Mouse (Mus musculus) midbrain, embryonic 10.5 days (tissue): ENCODE measurements around the gene Frmd8. TPM values are rescaled to one million over a fixed set of nuclear protein-coding genes. Genes with fewer than 3 reads are reported as not detected.
A peak's percentile ranks its signal among the peaks of the same experiment; 100 is the strongest.

Experiments
- DNase-seq: peaks from one replicate; pipeline ENCODE4 v3.0.0-alpha.2; 2017; ENCODE audit warnings: low spot score
- H3K27ac ChIP-seq: fragments of 300-500 bp; sonication (generic); replicated peaks from 2 replicates; pipeline ENCODE4 v1.5.1; 2016; ENCODE audit warnings: mild to moderate bottlenecking
- H3K27me3 ChIP-seq: fragments of 300-500 bp; sonication (generic); 2 replicates; pipeline ENCODE4 v1.6.1; 2016; ENCODE audit warnings: low read depth, mild to moderate bottlenecking; ENCODE audit not compliant: poor library complexity, severe bottlenecking
- H3K36me3 ChIP-seq: fragments of 300-500 bp; sonication (generic); 2 replicates; pipeline ENCODE4 v1.6.1; 2016; ENCODE audit warnings: mild to moderate bottlenecking, moderate library complexity
- H3K4me1 ChIP-seq: fragments of 300-500 bp; sonication (generic); 2 replicates; pipeline ENCODE4 v1.6.1; 2016
- H3K4me3 ChIP-seq: fragments of 300-500 bp; sonication (generic); 2 replicates; pipeline ENCODE4 v1.5.1; 2016; ENCODE audit warnings: mild to moderate bottlenecking, moderate library complexity
- H3K9me3 ChIP-seq: fragments of 300-500 bp; sonication (generic); replicated peaks from 2 replicates; pipeline ENCODE4 v1.6.1; 2016; ENCODE audit warnings: mild to moderate bottlenecking
- WGBS: fragments of 180-500 bp; shearing (Covaris S2); methylation state at CpG from one replicate; pipeline ENCODE4 v1.1.7; 2016; 5-methylcytosine and 5-hydroxymethylcytosine counted together
- polyA plus RNA-seq: library from polyadenylated mRNA; unstranded; fragments of >200 nt; fragmentation: Nextera tagmentation; extraction: Ambion mirVana; gene quantifications from 2 replicates; pipeline ENCODE4 v1.2.1, GENCODE M21; 2016

The Frmd8 gene
- polyA plus RNA-seq, 1 experiment from 2014 or later: 34.9 TPM

GRCm38 (mm10) chr19:5878916-5879315, 3.8 kb upstream of the Frmd8 start:
- Histone ChIP-seq H3K9me3 (no peaks in the 10 kb centered on the region), H3K4me3 (no peak overlapping the region), H3K4me1 (peaks cover 23% of the 10 kb centered on the region), H3K36me3 (no peaks in the 10 kb centered on the region), H3K27me3 (no peaks in the 10 kb centered on the region), H3K27ac (no peak overlapping the region)
- WGBS: 81% methylated on average over 3 of the region's 3 CpGs
- DNase-seq: no peak

DNA sequence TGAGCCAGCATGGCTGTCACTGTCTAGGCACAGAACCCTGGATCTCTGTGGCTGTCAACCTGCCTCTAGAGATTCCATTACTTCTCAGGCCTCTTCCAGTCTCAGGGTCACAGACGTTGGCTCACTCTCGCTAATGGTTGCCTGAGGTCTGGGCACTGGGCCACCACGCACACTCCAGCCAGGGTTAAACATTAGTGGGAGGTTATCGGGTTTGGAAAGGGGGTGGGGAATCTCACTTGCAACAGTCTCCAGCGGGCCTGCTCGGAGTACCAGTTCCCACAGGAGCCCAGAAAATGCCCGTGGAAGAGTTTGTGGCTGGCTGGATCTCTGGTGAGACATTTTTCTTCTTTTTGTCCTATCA, 3.3 kb upstream of the Frmd8 start:
- 85% methylated on average over 7 of the region's 7 CpGs for WGBS
- no peak for DNase-seq
- Histone ChIP-seq H3K9me3 (no peaks in the 10 kb centered on the region), H3K27me3 (no peaks in the 10 kb centered on the region), H3K4me3 (0 out of 2 replicates have a peak overlapping the region, but pooled peaks have one; percentile 2), H3K4me1 (peaks cover 29% of the 10 kb centered on the region), H3K36me3 (no peaks in the 10 kb centered on the region), H3K27ac (0 out of 2 replicates have a peak overlapping the region, but pooled peaks have one; percentile 24)

- 0 out of 2 replicates have a peak within 1 kb of the TSS, but pooled peaks have one; percentile 2 for H3K4me3 ChIP-seq
- H3K9me3 ChIP-seq: no peaks in the 10 kb centered on the region
- peak within 1 kb of the TSS; percentile 24; the same call in 1 of the 2 replicates for H3K27ac ChIP-seq
- peaks cover 35% of the 10 kb centered on the region for H3K4me1 ChIP-seq
- H3K36me3 ChIP-seq: peaks cover 4% of the 10 kb centered on the region
- DNase-seq: peak; percentile 69
- H3K27me3 ChIP-seq: no peaks in the 10 kb centered on the region
- 50% methylated on average over 15 of the region's 15 CpGs for WGBS
These were observed 2.7 kb upstream of the Frmd8 start, which contains the start of gene Slc25a45 for GRCm38 (mm10) chr19:5877618-5878361. Gene Slc25a45, plus strand, starts transcription at chr19:5877808.

DNA sequence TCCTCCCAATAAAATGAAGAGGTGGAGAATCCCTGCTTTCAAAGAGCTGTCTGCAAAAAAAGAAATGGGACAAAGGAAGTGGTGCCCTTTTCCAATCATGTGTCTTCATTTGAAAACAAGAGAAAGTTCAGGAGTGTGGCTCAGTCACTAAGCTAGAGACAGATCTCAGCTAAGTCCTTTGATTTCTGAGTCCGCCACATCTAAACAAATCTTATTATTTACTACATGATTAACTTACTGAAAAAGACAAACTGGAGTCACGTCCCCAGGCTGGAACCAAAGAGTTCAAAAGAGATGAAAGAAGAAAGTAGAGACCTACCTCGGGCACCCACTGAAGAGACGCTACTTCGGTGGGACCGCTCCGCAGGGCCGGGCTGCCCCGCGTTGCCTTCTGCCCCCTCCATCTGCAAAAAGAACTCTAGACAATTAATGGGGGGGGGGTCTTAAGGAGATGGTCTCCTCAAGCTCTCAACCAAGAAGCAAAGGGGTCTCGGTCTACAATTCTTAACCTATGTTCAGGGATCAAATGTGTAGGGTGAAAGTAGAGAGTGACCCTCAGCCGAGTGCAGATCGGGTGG, 594 bp downstream of the Frmd8 start:
- Histone ChIP-seq H3K27me3 (no peaks in the 10 kb centered on the region), H3K36me3 (peaks cover 30% of the 10 kb centered on the region), H3K9me3 (no peaks in the 10 kb centered on the region), H3K27ac (peak overlapping the region; percentile 88), H3K4me3 (peak overlapping the region; percentile 83), H3K4me1 (peaks cover 59% of the 10 kb centered on the region)
- WGBS: 12% methylated on average over 13 of the region's 13 CpGs
- DNase-seq: no peak

DNA sequence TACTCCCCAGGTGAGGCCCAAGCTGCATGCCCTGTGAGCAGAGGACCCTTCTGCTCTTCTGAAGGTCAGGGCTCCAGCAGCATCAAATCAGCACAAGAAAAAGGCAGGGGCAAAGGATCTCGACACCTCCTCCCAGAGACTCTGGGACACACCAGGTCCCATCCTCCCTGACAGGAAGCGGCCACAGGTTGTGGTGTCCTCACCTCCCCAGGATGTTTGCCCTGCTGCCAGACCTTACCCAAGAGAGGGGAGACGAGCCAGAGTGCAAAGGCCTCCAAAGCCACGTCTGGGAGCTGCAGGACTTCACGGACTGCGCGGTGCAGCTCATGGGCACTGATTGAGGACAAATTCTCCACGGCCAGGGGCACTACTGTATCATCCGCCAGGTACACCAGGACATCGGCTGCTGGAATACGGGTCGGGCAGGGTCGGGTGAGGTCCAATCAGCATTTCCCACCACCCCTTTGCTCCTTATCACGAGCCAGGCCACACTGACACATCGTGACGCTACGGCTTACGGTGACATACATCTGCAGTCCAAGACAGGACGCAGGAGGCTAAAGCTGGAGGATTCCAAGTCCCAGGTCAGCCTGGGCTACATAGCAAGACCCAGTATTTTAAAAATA, 2.0 kb downstream of the Frmd8 start:
- no peak for DNase-seq
- peaks cover 59% of the 10 kb centered on the region for H3K4me1 ChIP-seq
- WGBS: 91% methylated on average over 19 of the region's 19 CpGs

DNA sequence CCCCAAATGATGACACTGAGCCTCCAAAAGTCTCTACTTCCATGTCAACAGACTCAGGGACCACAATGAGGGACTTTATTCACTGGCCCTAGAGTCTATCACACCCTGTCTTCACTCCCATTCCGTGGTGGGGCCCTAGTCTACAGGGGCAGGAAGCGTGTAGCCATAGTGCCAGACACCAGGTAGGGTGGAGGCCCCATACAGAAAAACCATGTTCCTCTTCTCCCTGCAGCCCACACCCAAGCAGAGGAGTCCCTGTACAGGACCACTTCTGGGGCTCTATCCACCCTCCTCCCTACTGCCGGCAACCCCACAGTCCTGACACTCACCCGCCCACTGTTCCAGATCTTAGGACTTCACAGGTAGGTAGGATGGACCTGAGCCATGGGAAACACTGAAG, 2.5 kb downstream of the Frmd8 start:
- WGBS: 94% methylated on average over 4 of the region's 4 CpGs
- H3K4me1 ChIP-seq: peaks cover 55% of the 10 kb centered on the region
- 0 out of 2 replicates have a peak overlapping the region, but pooled peaks have one; percentile 9 for H3K4me3 ChIP-seq
- H3K27me3 ChIP-seq: no peaks in the 10 kb centered on the region
- H3K27ac ChIP-seq: no peak overlapping the region
- peaks cover 50% of the 10 kb centered on the region for H3K36me3 ChIP-seq
- H3K9me3 ChIP-seq: no peaks in the 10 kb centered on the region
- DNase-seq: no peak

More for the DNA sequence above, 2.0 kb downstream of the Frmd8 start:
- no peak overlapping the region for H3K27ac ChIP-seq
- H3K9me3 ChIP-seq: no peaks in the 10 kb centered on the region
- no peaks in the 10 kb centered on the region for H3K27me3 ChIP-seq
- H3K36me3 ChIP-seq: peaks cover 45% of the 10 kb centered on the region
- H3K4me3 ChIP-seq: 0 out of 2 replicates have a peak overlapping the region, but pooled peaks have one; percentile 9

- H3K27ac ChIP-seq: peak overlapping the region; percentile 81
- 72% methylated on average over 6 of the region's 6 CpGs for WGBS
- DNase-seq: no peak
- H3K4me1 ChIP-seq: peaks cover 54% of the 10 kb centered on the region
- H3K27me3 ChIP-seq: no peaks in the 10 kb centered on the region
- H3K4me3 ChIP-seq: peak overlapping the region; percentile 32
- H3K9me3 ChIP-seq: no peaks in the 10 kb centered on the region
- H3K36me3 ChIP-seq: peaks cover 58% of the 10 kb centered on the region
These were observed 3.4 kb downstream of the Frmd8 start for GRCm38 (mm10) chr19:5871683-5872082.

- DNase-seq: peak; percentile 60
- Histone ChIP-seq H3K9me3 (no peaks in the 10 kb centered on the region), H3K27ac (peak overlapping the region; percentile 81), H3K27me3 (no peaks in the 10 kb centered on the region), H3K4me3 (peak overlapping the region; percentile 32), H3K36me3 (peaks cover 62% of the 10 kb centered on the region), H3K4me1 (peaks cover 54% of the 10 kb centered on the region)
- WGBS: 17% methylated on average over 7 of the region's 7 CpGs
These were observed 3.8 kb downstream of the Frmd8 start for GRCm38 (mm10) chr19:5871273-5871672.

DNA sequence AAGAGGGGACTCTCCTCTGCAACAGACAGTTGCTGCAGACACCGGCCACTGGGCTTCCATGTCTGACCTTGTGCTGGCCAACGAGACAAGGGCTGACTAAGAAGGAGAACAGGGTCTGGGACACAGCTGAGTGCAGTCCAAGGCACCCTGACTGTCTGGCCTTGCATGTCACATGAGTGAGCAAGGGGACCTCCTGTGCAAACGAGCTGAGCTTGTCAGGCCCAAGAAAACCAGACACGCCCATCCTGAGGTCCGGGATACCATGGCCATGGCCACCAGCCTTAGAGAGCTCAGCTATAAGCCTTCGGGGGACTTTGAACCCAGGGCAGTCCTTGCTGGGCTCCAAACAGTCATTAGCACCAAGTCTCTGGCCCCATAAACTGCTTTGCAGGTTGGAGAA, 7.0 kb downstream of the Frmd8 start:
- Histone ChIP-seq H3K36me3 (peaks cover 93% of the 10 kb centered on the region), H3K9me3 (no peaks in the 10 kb centered on the region), H3K4me3 (no peak overlapping the region), H3K27me3 (no peaks in the 10 kb centered on the region), H3K27ac (no peak overlapping the region), H3K4me1 (peaks cover 28% of the 10 kb centered on the region)
- 93% methylated on average over 6 of the region's 6 CpGs for WGBS
- DNase-seq: no peak

DNA sequence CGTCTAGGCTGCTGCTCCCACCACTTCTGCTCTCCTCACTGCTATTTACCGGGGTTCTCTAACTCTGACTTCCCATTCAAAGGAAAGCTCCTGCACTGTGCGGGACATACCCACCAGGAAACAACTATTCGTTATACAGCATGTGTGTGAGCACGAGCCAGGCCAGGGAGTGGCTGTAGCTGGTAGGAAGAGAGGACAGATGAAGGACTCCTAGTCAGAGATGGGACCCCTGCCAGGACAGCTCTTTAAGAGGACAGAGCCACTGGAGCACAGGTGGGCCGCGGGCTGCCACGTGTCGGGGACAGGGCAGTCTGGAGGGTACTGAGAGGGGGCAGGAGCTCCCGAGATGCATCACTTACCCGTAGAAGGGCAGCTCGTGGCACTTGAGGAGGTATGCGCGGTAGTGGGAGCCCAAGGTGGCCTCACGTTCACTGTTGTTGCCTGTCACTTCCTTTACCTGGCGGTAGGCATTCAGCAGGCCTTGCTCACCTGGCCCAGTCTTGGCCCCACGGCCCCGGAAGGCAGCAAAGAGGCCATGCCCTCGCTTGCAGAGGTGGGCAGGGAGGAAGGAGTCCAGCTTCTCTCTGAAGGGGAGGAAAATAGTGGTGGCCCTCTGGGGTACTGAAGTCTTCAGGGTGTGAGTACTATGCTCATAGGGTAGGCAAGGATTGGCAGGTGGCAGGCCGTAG, 10.2 kb downstream of the Frmd8 start:
- no peak for DNase-seq
- H3K4me3 ChIP-seq: no peak overlapping the region
- H3K4me1 ChIP-seq: no peaks in the 10 kb centered on the region
- WGBS: 94% methylated on average over 20 of the region's 20 CpGs
- peaks cover 13% of the 10 kb centered on the region; the same call in 1 of the 2 replicates for H3K9me3 ChIP-seq
- no peak overlapping the region for H3K27ac ChIP-seq
- peaks cover 100% of the 10 kb centered on the region for H3K36me3 ChIP-seq
- H3K27me3 ChIP-seq: no peaks in the 10 kb centered on the region

DNA sequence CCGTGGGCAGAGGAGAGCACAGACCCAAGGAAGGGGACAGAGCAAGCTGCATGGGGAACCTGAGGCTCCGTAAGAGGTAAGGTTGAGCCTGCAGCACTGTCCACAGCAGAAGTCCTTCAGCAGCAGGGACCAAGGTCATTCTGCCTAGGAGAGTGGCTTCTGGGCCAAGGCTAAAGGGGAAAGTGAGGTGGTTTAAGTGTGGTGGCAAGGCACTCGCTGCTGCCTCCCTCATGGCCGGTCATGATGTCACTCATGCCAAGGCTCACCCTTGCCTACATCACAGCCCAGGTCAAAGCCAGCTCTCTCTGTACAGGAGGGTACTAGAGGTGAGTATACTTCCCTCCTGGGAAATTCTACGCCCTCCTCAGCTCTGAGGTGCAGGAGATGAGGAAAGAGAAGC, 11.3 kb downstream of the Frmd8 start:
- no peak overlapping the region for H3K27ac ChIP-seq
- no peaks in the 10 kb centered on the region for H3K4me1 ChIP-seq
- no peaks in the 10 kb centered on the region for H3K27me3 ChIP-seq
- no peak for DNase-seq
- H3K36me3 ChIP-seq: peaks cover 100% of the 10 kb centered on the region
- WGBS: 97% methylated on average over 5 of the region's 5 CpGs
- H3K9me3 ChIP-seq: peaks cover 13% of the 10 kb centered on the region; the same call in 1 of the 2 replicates
- H3K4me3 ChIP-seq: no peak overlapping the region

GRCm38 (mm10) chr19:5862335-5863085, 12.6 kb downstream of the Frmd8 start:
- WGBS: 96% methylated on average over 14 of the region's 14 CpGs
- H3K4me3 ChIP-seq: no peak overlapping the region
- H3K36me3 ChIP-seq: peaks cover 100% of the 10 kb centered on the region
- no peaks in the 10 kb centered on the region for H3K4me1 ChIP-seq
- no peak overlapping the region for H3K27ac ChIP-seq
- peaks cover 13% of the 10 kb centered on the region; the same call in 1 of the 2 replicates for H3K9me3 ChIP-seq
- no peaks in the 10 kb centered on the region for H3K27me3 ChIP-seq
- no peak for DNase-seq
